Mouse (Mus musculus) hindbrain, postnatal 0 days (tissue): ENCODE measurements around the gene Insm2. TPM values are rescaled to one million over a fixed set of nuclear protein-coding genes. Genes with fewer than 3 reads are reported as not detected.

Source experiments
- ATAC-seq: fragments of 200-750 bp; cut with Nextera tagmentation; 2 replicates; pipeline ENCODE4 v1.8.0; 2017; ENCODE audit warnings: mild to moderate bottlenecking, moderate TSS enrichment, moderate library complexity
- DNase-seq: peaks from one replicate; pipeline ENCODE4 v3.0.0-alpha.2; 2015; ENCODE audit warnings: low spot score
- H3K27ac ChIP-seq: fragments of 300-500 bp; sonication (generic); 2 replicates; pipeline ENCODE4 v1.5.1; 2014; ENCODE audit warnings: mild to moderate bottlenecking
- H3K27me3 ChIP-seq: fragments of 300-500 bp; sonication (generic); 2 replicates; pipeline ENCODE4 v1.6.1; 2014; ENCODE audit warnings: low read length, mixed read lengths; ENCODE audit not compliant: insufficient read depth
- H3K36me3 ChIP-seq: fragments of 300-500 bp; sonication (generic); 2 replicates; pipeline ENCODE4 v1.6.1; 2014; ENCODE audit warnings: low read length, mixed read lengths; ENCODE audit not compliant: insufficient read depth
- H3K4me1 ChIP-seq: fragments of 300-500 bp; sonication (generic); 2 replicates; pipeline ENCODE4 v1.6.1; 2014; ENCODE audit warnings: antibody characterized with exemption, low read length, mixed read lengths; ENCODE audit not compliant: insufficient read depth
- H3K4me2 ChIP-seq: fragments of 300-500 bp; sonication (generic); 2 replicates; pipeline ENCODE4 v1.6.1; 2014; ENCODE audit warnings: low read depth, mild to moderate bottlenecking, low read length, moderate library complexity, mixed read lengths
- H3K4me3 ChIP-seq: fragments of 300-500 bp; sonication (generic); 2 replicates; pipeline ENCODE4 v1.5.1; 2014; ENCODE audit warnings: low read length
- H3K9ac ChIP-seq: fragments of 300-500 bp; sonication (generic); replicated peaks from 2 replicates; pipeline ENCODE4 v1.6.1; 2014; ENCODE audit warnings: mild to moderate bottlenecking, low read length, moderate library complexity, mixed read lengths
- H3K9me3 ChIP-seq: fragments of 300-500 bp; sonication (generic); 2 replicates; pipeline ENCODE4 v1.6.1; 2016; ENCODE audit warnings: low read length, mixed read lengths
- CTCF ChIP-seq: IDR thresholded peaks from 2 replicates; pipeline ENCODE4 v1.5.1; 2016; ENCODE audit warnings: antibody characterized with exemption, control low read depth, low read depth
- WGBS: fragments of 180-500 bp; shearing (Covaris S2); extraction: QIAGEN DNeasy Blood & Tissue Kit; methylation state at CpG from one replicate; pipeline ENCODE4 v1.1.7; 2014; 5-methylcytosine and 5-hydroxymethylcytosine counted together
- polyA plus RNA-seq: library from polyadenylated mRNA; unstranded; fragments of >200 nt; fragmentation: Nextera tagmentation; extraction: Ambion mirVana; gene quantifications from 2 replicates; pipeline ENCODE4 v1.2.1, GENCODE M21; 2015
- total RNA-seq: library from RNA; depleted of rRNA; stranded (reverse); fragments of >200 nt; gene quantifications from 2 replicates; pipeline ENCODE4 v1.2.3, GENCODE M21; 2014; rRNA removed

Gene Insm2
- total and polyA plus RNA-seq, 2 experiments from 2014 or later, result 2.5 to 3.9 TPM

GRCm38 (mm10) chr12:55626711-55627110 is 27.5 kb downstream of the Insm2 start:
- Histone ChIP-seq H3K9me3 (no peaks in the 10 kb centered on the region), H3K4me2 (no peak overlapping the region), H3K4me1 (0 out of 2 replicates have a peak, but pooled peaks cover 4% of the 10 kb centered on the region), H3K27me3 (no peaks in the 10 kb centered on the region), H3K4me3 (no peak overlapping the region), H3K36me3 (no peaks in the 10 kb centered on the region), H3K9ac (no peak overlapping the region), H3K27ac (no peak overlapping the region)
- DNase-seq, result peak; percentile 7
- WGBS, result 38% methylated on average over 4 of the region's 4 CpGs
- peak; percentile 39 for TF ChIP-seq CTCF
- ATAC-seq, result no peak

DNA sequence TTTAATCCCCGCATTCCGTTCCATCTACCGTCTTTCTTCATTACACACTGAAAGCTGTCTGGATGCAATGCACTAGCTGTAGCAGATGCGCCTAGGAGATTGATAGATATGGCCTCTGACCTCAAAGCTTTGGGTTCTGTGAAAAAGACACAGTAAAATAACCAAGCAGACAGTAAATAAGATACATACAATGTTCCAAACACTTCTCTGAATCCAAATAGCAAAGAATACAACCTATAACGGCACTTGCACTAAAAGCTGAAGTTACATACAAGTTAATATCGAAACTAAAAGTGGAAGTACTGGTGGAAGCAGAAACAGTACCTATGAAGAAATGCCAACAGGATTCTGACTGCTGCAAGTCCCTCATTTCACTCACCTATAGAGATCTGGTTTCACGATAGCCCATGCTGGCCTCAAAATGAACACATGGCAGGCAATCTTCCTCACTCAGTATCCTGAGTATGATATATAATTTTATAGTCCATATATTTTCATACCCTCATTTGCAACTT is 48.8 kb downstream of the Insm2 start:
- no peak overlapping the region for H3K4me2 ChIP-seq
- 89% methylated on average over 7 of the region's 7 CpGs for WGBS
- no peaks in the 10 kb centered on the region for H3K27me3 ChIP-seq
- H3K9ac ChIP-seq, result no peak overlapping the region
- H3K4me3 ChIP-seq, result no peak overlapping the region
- H3K36me3 ChIP-seq, result no peaks in the 10 kb centered on the region
- no peak overlapping the region for H3K27ac ChIP-seq
- ATAC-seq (no peak), DNase-seq (no peak)
- TF ChIP-seq CTCF, result no peak
- H3K4me1 ChIP-seq, result no peaks in the 10 kb centered on the region
- no peaks in the 10 kb centered on the region for H3K9me3 ChIP-seq

Other genes with a start within 250 kb of the Insm2 start
- 82.8 and 91.7 TPM in 2 replicates for gene Psma6, start 215.2 kb upstream of the Insm2 start, total RNA-seq
- 444 and 446 TPM in 2 replicates for gene Psma6, start 215.2 kb upstream of the Insm2 start, polyA plus RNA-seq
- 52.4 and 79.0 TPM in 2 replicates for gene Nfkbia, start 106.8 kb upstream of the Insm2 start, total RNA-seq
- 81.5 and 86.6 TPM in 2 replicates for gene Nfkbia, start 106.8 kb upstream of the Insm2 start, polyA plus RNA-seq
- gene Aldoart2, start 34.2 kb upstream of the Insm2 start, total RNA-seq, result 0.10 TPM in 1 of 2 replicates, not detected in the other
- 0.16 and 0.20 TPM in 2 replicates for gene Aldoart2, start 34.2 kb upstream of the Insm2 start, polyA plus RNA-seq
- gene Ralgapa1, start 221.7 kb downstream of the Insm2 start, total RNA-seq, result 94.3 and 110 TPM in 2 replicates
- gene Ralgapa1, start 221.7 kb downstream of the Insm2 start, polyA plus RNA-seq, result 17.5 and 18.5 TPM in 2 replicates
- gene Brms1l, start 236.9 kb downstream of the Insm2 start, total RNA-seq, result 29.1 and 32.1 TPM in 2 replicates
- gene Brms1l, start 236.9 kb downstream of the Insm2 start, polyA plus RNA-seq, result 39.3 and 40.9 TPM in 2 replicates